Mouse (Mus musculus) megakaryocyte, embryonic 14.5 days (primary cell): Measurements from ENCODE around the gene Clstn1.

Source experiments
- FLI1 ChIP-seq: IDR thresholded peaks from 2 replicates; pipeline ENCODE4 v1.6.1; 2012; ENCODE audit warnings: low read length, inconsistent platforms, mixed read lengths
- GATA1 ChIP-seq: IDR thresholded peaks from 3 replicates; pipeline ENCODE4 v1.6.1; 2012; ENCODE audit warnings: mixed read lengths, low read length, inconsistent platforms, borderline replicate concordance

GRCm38 (mm10) chr4:149574391-149574821 is 11.9 kb upstream of the Clstn1 start:
- no peak for TF ChIP-seq GATA1
- TF ChIP-seq FLI1 = no peak
